Mouse (Mus musculus): ENCODE data around the gene Gm49630.
"Not testable (repeated sequence)": the region's sequence is repeated elsewhere in the genome, so short reads cannot be mapped to it uniquely, and the experiment has no call there.

DNA sequence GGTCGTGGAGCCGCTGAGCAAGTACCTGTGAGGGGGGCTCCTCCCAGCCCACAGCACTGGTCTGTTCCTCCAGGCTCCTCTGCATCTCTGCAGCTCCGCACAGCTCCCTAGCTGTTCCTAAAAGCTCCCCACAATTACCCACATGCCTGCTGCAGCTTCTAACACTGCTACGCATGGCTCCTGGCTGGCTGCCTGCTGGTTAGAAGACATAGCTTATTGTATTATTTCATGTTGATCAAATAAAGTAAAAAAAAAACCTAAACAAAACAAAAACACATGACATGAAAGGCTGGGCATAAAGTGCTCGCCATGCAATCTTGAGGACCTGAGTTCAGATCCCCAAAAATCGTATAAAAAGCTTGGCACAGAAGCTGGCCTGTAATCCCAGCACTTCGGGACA is 18.1 kb upstream of the Gm49630 start:
- TF ChIP-seq POLR2A, TCF12, ZC3H11A (IDR thresholded peaks at IDR 0.05; ENCODE audit: low read depth, low read length): not testable (repeated sequence)
